ENCODE assay signal across 8 mouse cellular contexts in genomic region chrX:159627588-159628566, GRCm38 (mm10). TPM values are rescaled to one million over a fixed set of nuclear protein-coding genes. Genes with fewer than 3 reads are reported as not detected.
DNase-seq lines count a peak whose midpoint lies in the region; ATAC-seq lines count a peak whose summit lies in the region.

No protein-coding gene starts in this region.

- 25% methylated on average over 51 of the region's 56 CpGs for WGBS in embryonic facial prominence, embryonic 13.5 days

- H3K4me3 ChIP-seq in embryonic facial prominence, embryonic 13.5 days, result peak overlapping the region; percentile 58
- H3K4me3 ChIP-seq in megakaryocyte, embryonic 14.5 days (replicated peaks), result peak overlapping the region; percentile 93

- peak overlapping the region; percentile 76 for H3K9ac ChIP-seq in embryonic facial prominence, embryonic 13.5 days

- peak overlapping the region; percentile 63 for H3K4me2 ChIP-seq in embryonic facial prominence, embryonic 13.5 days

- peak; percentile 28 for ATAC-seq in frontal cortex, adult (ENCODE audit: low TSS enrichment)
- ATAC-seq in embryonic facial prominence, embryonic 13.5 days (ENCODE audit: insufficient number of reproducible peaks, insufficient read depth, low FRiP score, low TSS enrichment, low read depth), result peak; percentile 56

- H3K27me3 ChIP-seq in embryonic facial prominence, embryonic 13.5 days, result peaks cover 29% of the 10 kb centered on the region
- H3K27me3 ChIP-seq in megakaryocyte, embryonic 14.5 days (replicated peaks), result peaks cover 8% of the 10 kb centered on the region

- H3K4me1 ChIP-seq in embryonic facial prominence, embryonic 13.5 days, result 0 out of 2 replicates have a peak, but pooled peaks cover 3% of the 10 kb centered on the region
- peaks cover 19% of the 10 kb centered on the region for H3K4me1 ChIP-seq in megakaryocyte, embryonic 14.5 days

- DNase-seq in frontal cortex, postnatal 25 days (ENCODE audit: low spot score in 2 of 2), result no peak
- peak; percentile 8 for DNase-seq in adrenal gland, adult 8-10 months
- peak; percentile 3 for DNase-seq in heart, postnatal 25 days (ENCODE audit: low spot score)
- peak; percentile 3 to 46 for DNase-seq in left cerebral cortex, postnatal 10 days (ENCODE audit: extremely low spot score in 1 of 2, low spot score in 2 of 2)
- DNase-seq in spleen, postnatal 10 days (ENCODE audit: low spot score in 2 of 2), result peak; percentile 33 to 57

- peak overlapping the region; percentile 68 for H3K27ac ChIP-seq in embryonic facial prominence, embryonic 13.5 days

- no peaks in the 10 kb centered on the region for H3K36me3 ChIP-seq in embryonic facial prominence, embryonic 13.5 days
- H3K36me3 ChIP-seq in megakaryocyte, embryonic 14.5 days (replicated peaks; ENCODE audit: low read length), result no peaks in the 10 kb centered on the region

- intact Hi-C loops in heart, postnatal 25 days (cut with DNase I), result loop anchor here (1.0 to 10.0 kb wide), 4 partner anchors 121 to 487 kb away; no protein-coding TSS in a partner anchor
- intact Hi-C loops in left cerebral cortex, postnatal 10 days (cut with DNase I), result loop anchor here (2.0 to 10.0 kb wide), 5 partner anchors 124 to 489 kb away; no protein-coding TSS in a partner anchor

- H3K9me3 ChIP-seq in embryonic facial prominence, embryonic 13.5 days, result no peaks in the 10 kb centered on the region
- no peaks in the 10 kb centered on the region for H3K9me3 ChIP-seq in megakaryocyte, embryonic 14.5 days

RNA-seq across cellular contexts. Expression of gene Sh3kbp1, which starts 0.8 kb away (rescaled TPM):
- total RNA-seq in adrenal gland, adult 8-10 months (2022), result 10 to 100 TPM; 13.0 to 21.5 (median 19.5) TPM
- 33.9 and 36.9 TPM in 2 replicates for polyA plus RNA-seq in embryonic facial prominence, embryonic 13.5 days (2015; fragmentation: Nextera tagmentation; extraction: Ambion mirVana)
- total RNA-seq in heart, postnatal 25 days (2021), result 100 to 1,000 TPM; 143 to 148 TPM
- 10 to 100 TPM; 66.3 to 74.6 TPM for total RNA-seq in left cerebral cortex, postnatal 10 days (2021)
- 1.5 and 1.9 TPM in 2 replicates for polyA plus RNA-seq in megakaryocyte, embryonic 14.5 days (2012; ENCODE audit: insufficient read depth, low replicate concordance)

Comparison
In these comparisons a context has a peak if more than half of its experiments do, and no peak if none do; other contexts are left out.
1. DNase-seq: peak in adrenal gland, adult 8-10 months (single experiment), heart, postnatal 25 days (single experiment), left cerebral cortex, postnatal 10 days (2 of 2) and spleen, postnatal 10 days (2 of 2); none in frontal cortex, postnatal 25 days (0 of 2).